Mouse (Mus musculus): ENCODE data around the gene Ubash3b. TPM values are rescaled to one million over a fixed set of nuclear protein-coding genes. Genes with fewer than 3 reads are reported as not detected.

The Ubash3b gene
- total RNA-seq, 2 experiments from 2014 or later, result 26.7 to 27.0 TPM

DNA sequence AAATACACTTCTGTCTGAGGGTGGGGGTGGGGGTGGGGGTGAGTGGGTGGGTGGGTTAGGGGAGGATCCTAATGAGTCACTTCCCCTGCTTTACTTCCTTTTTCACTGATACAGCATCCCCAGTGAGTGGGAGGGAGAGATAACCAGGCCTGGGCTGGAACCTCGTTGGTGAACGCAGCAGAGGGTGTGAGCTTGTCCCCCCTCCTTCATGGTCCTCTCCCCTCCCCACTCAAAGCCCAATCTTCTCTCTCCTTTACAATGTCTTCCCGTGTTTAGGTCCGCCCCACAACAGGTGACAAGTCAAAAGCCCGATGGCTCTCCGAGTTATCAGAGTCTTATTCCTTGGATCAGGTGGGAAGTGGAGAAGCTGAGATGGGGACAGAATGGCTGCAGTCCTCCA lies 88.7 kb downstream of the Ubash3b start:
- no peak for DNase-seq (ENCODE audit: low spot score in 2 of 2)
- TF ChIP-seq CTCF (conservative IDR thresholded peaks at IDR 0.05), result no peak
- H3K4me3 ChIP-seq, result no peak overlapping the region
- H3K27ac ChIP-seq, result no peak overlapping the region

DNA sequence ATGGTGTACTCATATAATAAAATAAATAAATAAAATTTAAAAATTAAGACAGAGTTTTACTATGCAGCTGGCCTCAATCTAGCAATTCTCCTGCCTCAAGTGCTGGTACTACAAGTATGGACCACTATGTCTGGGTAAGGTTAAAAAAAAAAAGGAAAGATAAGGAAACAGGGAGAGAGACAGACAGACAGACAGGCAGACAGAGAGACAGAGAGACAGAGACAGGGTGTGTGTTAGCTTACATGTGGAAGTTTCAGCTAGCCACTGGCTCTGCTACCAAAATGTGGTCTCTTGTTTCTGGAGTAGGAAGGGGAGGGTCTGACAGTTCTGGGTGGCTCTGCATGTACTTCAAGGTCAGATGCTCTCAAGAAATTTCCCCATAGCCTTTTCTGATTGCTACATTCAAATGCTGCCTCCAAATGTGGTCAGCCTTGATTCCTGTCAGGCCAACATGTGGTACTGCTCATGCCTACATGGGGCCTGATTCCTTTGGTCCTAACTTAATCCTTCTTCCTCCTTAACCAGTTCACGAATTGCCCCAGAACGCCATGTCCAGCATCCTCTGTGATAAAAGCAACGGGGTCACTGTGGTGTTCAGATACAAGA lies 89.5 kb downstream of the Ubash3b start:
- DNase-seq (ENCODE audit: low spot score in 2 of 2), result no peak
- TF ChIP-seq CTCF (conservative IDR thresholded peaks at IDR 0.05), result no peak
- Histone ChIP-seq H3K27ac (peak overlapping the region; percentile 14; the same call in 1 of the 2 replicates), H3K4me3 (no peak overlapping the region)

DNA sequence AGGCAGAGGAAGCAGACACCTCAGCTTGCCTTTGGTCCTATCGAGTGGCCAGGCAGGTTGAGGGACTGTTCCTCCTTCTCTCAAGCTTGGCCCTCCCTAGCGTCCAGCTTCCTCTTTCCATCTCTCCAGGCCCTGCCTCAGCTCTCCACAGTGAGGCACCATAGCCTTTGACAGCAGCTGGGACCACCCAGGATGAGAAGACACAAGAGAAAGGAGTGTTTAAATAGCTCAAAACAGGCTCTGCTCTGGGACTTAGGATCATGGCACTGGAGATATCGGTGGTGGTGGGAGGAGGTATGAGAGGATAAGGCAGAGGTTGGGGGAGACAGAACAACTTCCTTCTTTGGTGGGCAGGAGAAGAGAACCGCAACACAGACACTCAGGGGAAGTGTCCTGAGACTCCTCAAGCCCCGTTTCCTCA lies 90.7 kb downstream of the Ubash3b start:
- H3K27ac ChIP-seq, result peak overlapping the region; percentile 23; the same call in 1 of the 2 replicates
- DNase-seq (ENCODE audit: low spot score in 2 of 2), result no peak
- H3K4me3 ChIP-seq, result no peak overlapping the region
- no peak for TF ChIP-seq CTCF (conservative IDR thresholded peaks at IDR 0.05)

DNA sequence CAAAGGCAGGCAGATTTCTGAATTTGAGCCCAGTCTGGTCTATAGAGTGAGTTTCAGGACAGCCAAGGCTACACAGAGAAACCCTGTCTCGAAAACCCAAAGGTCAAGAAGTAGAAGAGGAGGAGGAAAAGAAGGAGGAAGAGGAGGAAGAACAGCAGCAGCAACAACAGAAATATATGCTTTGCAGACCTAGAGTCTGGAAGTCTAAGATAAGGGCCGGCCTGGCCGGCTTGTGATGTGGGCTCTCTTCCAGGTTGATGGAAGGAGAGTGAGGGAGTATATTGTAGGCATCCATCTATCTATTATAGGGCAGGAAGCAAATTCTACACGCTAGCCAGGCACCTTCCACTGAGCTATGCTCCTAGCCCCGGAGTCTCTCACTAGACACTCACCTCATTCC lies 92.0 kb downstream of the Ubash3b start:
- no peak for DNase-seq (ENCODE audit: low spot score in 2 of 2)
- TF ChIP-seq CTCF (conservative IDR thresholded peaks at IDR 0.05), result no peak
- Histone ChIP-seq H3K27ac (peak overlapping the region; percentile 88; the same call in 1 of the 2 replicates), H3K4me3 (no peak overlapping the region)

DNA sequence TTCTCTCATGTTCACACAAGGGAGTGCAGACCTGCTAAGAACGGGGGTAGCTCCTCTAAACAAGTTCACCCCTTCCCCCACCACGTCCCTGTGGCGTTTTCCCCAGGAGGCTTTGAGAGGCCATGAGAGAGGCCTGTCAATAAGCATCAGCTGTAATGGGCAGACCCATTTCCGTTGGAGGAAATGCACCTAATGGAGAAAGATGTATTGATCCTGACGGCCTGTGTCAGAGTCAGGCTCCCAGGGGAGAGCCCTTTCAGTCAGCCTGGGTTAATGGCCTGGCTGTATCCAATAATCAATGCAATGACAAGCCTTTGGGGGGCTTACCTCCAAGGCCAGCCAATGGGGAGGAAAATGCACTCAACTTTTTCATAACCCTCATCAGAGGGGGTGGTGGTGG lies 100.1 kb downstream of the Ubash3b start:
- no peak for DNase-seq (ENCODE audit: low spot score in 2 of 2)
- peak overlapping the region; percentile 84; the same call in 1 of the 2 replicates for H3K27ac ChIP-seq
- no peak for TF ChIP-seq CTCF (conservative IDR thresholded peaks at IDR 0.05)
- H3K4me3 ChIP-seq, result no peak overlapping the region

DNA sequence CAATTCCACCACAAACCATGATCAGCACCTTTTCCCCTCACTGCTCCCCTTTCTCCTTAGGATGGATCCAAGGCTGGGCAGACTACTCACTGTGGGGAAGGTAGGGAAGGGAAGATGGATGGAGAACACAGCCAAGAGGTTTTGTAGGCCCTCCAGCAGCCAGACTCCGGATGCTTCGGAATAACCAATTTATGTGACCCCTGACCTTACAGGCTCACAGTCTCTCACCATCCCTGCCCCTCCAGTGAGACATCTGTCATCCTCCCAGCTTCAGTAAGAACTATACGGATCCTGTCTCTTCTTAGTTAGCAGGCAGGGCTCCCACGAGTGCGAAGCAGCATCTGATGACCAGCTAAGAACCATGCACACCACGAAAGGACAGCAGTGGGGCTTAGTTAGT lies 100.9 kb downstream of the Ubash3b start:
- no peak overlapping the region for H3K4me3 ChIP-seq
- DNase-seq (ENCODE audit: low spot score in 2 of 2), result no peak
- no peak for TF ChIP-seq CTCF (conservative IDR thresholded peaks at IDR 0.05)
- H3K27ac ChIP-seq, result no peak overlapping the region

DNA sequence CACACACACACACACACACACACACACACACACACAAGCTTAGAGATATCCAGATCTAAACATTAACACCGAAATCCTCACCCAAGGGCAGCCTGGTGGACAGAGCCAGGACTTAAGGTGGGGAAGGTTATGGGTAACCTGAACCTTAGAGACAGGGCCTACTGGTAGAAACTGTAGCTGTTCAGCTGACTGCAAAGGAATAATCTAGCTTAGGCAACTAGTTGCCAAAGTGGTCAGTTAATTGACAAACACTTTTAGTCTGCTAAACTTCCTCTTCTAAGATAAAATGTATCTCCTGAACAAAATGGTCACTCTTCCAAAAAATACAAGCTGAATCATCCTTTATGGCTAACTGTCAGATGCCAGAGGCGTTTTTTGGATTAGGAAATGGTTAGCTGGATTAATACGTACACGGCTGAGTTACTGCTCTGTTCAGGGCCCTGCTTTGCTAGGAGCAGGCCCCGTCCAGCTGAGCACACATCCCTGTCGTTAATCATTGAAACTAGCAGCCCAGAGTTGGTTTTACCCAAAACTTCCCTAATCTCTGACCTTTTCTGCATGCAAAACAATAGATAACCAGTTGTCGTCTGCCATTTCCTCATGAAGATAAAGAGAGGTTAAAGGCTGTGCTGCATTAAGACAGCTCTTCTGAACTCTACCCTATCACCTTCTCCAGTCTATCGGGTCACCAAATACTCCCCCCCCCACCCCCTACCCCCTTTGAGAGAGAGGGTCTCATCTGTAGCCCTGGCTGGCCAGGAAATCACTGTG lies 102.5 kb downstream of the Ubash3b start:
- Histone ChIP-seq H3K4me3 (no peak overlapping the region), H3K27ac (0 out of 2 replicates have a peak overlapping the region, but pooled peaks have one; percentile 2)
- DNase-seq (ENCODE audit: low spot score in 2 of 2), result no peak
- no peak for TF ChIP-seq CTCF (conservative IDR thresholded peaks at IDR 0.05)

DNA sequence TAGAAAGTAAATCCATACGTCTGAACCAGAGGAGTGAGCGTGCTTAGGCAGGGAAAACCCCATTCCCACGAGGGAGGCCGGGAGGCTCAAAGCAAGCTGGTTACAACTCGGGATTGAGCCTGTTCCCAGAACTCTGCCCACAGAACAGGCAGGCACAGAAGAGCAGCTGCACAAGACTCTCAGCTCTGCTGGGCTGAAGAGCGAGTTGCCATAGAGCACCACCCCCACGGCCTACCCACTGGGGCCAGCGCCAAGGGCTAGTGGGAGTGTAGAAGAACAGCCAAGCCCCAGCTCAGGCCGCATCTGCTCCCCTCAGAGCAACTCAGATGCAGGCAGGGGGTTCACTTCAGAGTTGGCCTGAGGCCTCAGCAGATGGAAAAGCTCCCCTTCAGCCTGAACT lies 107.3 kb downstream of the Ubash3b start:
- no peak for TF ChIP-seq CTCF (conservative IDR thresholded peaks at IDR 0.05)
- DNase-seq (ENCODE audit: low spot score in 2 of 2), result peak; percentile 89 to 92
- Histone ChIP-seq H3K4me3 (no peak overlapping the region), H3K27ac (peak overlapping the region; percentile 92)

DNA sequence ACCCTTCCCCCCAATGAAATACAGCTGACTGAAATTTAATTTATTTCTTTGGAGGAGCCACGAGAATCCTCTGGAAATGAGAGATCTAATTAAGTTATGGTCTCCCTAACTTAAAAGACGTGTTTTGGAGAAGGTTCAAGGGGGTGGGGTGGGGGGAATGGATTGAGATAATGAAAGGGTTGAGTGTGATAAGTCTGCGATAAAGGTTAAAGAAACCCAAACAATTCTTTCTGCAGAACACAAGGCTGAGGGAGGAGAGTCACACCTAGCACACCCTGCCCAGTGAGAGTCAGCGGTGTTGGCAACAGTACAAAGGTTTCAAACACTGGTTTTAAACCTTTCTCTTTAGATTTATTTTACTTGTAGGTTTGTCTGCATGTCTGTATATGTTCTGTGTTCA lies 108.0 kb downstream of the Ubash3b start:
- no peak overlapping the region for H3K4me3 ChIP-seq
- peak overlapping the region; percentile 92 for H3K27ac ChIP-seq
- no peak for DNase-seq (ENCODE audit: low spot score in 2 of 2)
- TF ChIP-seq CTCF (conservative IDR thresholded peaks at IDR 0.05), result no peak

DNA sequence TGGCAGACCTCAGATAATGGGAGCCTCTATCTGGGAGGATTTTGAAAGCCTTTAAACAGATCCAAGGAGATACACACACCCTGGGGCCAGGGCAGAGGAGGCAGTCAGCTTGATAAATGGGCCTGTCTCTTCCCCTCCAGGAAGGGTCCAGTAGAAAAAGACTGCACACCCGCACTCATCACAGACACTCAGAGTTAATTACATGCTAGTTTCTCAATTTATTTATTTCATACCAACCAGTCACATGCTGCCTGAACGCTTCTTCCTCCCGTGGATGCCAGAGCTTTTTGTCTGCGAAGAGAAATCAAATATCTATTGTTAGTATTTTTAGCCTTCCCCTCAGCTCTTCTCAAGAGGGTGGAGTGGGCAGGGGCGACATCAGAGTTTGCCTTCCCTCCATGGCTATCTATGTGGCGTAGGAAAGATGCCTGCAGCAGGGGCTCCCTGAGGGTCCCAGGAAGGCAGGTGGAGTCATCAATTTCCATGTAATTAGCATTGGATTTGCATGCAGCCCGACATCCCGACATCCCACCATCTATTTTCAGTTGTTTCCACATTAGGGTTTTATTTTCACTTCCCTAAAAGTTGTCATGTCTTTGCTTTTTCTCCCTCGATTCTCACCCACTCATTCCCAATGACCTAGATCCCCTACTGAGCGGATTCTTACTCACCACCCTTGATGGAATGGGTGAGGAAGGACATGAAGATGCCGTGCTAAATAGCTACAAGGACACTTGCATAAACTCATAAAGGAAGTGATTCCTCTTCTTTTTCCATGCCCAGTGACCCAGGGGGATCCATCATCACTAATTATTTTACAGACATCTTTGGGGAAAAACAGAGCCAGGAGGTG lies 110.2 kb downstream of the Ubash3b start:
- no peak for DNase-seq (ENCODE audit: low spot score in 2 of 2)
- Histone ChIP-seq H3K27ac (peak overlapping the region; percentile 92), H3K4me3 (no peak overlapping the region)
- no peak for TF ChIP-seq CTCF (conservative IDR thresholded peaks at IDR 0.05)

DNA sequence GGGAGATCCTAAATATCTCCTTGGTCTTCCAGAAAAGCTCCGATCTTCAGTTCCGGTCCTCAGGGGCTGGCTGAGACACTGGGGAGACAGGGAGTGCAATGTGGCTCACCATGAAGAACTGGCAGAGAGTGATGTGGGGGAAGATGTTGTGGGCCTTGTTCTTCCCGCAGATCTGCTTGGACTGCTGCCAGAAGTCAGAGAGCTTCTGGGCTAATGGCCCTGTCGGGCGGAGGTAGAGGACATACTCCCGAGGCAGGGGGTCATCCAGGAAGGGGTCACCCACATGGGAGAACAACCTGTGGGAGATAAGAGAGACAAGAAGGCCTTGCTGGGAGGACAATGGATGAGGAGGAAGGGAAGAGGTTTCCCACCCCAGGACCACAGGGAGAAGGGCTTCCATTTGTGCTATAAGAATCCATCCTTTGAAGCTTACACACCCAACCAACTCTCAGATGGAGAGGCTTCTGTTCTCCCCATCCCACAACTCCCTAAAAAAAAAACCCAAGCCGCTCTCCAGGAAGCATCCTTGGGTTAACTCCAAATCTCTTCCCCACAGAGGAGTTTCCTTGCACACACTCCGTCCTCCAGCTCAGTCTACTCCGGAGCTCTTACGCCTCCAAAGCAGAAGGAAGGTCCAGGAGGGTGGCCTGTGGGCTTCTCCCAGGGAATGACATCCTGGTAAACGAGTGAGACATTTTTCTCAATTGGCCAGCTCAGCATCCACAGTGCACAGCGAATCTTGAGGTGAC lies 111.0 kb downstream of the Ubash3b start:
- peak overlapping the region; percentile 92 for H3K27ac ChIP-seq
- peak in 1 of 2 experiments; percentile 36 for DNase-seq (ENCODE audit: low spot score in 2 of 2)
- no peak overlapping the region for H3K4me3 ChIP-seq
- TF ChIP-seq CTCF (conservative IDR thresholded peaks at IDR 0.05), result no peak

DNA sequence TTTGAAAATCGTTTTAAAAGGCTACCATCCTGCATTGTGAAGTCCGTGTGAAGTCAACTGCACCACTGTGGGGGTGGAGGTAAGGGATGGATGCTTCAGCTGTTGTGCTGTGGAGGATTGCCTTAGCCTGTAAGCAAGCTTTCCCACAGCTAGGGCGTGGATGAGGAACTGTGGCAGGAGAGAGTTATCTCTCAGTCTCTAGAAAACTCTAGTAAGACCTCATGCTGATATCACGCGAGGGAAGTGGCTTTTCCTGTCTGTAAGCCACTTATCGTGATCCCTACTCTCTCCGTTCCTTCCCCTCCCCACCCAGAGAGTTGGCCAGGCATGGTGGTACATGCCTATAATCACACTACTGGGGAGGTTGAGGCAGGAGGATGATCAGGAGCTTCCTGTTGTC lies 112.2 kb downstream of the Ubash3b start:
- DNase-seq (ENCODE audit: low spot score in 2 of 2), result no peak
- Histone ChIP-seq H3K4me3 (no peak overlapping the region), H3K27ac (peak overlapping the region; percentile 59)
- TF ChIP-seq CTCF (conservative IDR thresholded peaks at IDR 0.05), result no peak

All from layer of hippocampus, adult 2 months (tissue).